Mouse (Mus musculus) cerebellum, adult 9-10 months (tissue): ENCODE data around the gene Glo1.
"Not testable (repeated sequence)": the region's sequence is repeated elsewhere in the genome, so short reads cannot be mapped to it uniquely, and the experiment has no call there.

Source experiments
- DNase-seq: peaks from one replicate; pipeline ENCODE4 v3.0.0; 2022

The Glo1 gene

GRCm38 (mm10) chr17:30626719-30627118 lies at the start of gene Glo1:
TSS of gene Glo1 (minus strand) at chr17:30626871.
- not testable (repeated sequence) for DNase-seq

- no peak for DNase-seq
Measured at GRCm38 (mm10) chr17:30675021-30675740, 48.5 kb upstream of the Glo1 start.

GRCm38 (mm10) chr17:30673023-30673422 lies 46.4 kb upstream of the Glo1 start:
- no peak for DNase-seq

- no peak for DNase-seq
Measured at GRCm38 (mm10) chr17:30672556-30672955, 45.9 kb upstream of the Glo1 start.

DNA sequence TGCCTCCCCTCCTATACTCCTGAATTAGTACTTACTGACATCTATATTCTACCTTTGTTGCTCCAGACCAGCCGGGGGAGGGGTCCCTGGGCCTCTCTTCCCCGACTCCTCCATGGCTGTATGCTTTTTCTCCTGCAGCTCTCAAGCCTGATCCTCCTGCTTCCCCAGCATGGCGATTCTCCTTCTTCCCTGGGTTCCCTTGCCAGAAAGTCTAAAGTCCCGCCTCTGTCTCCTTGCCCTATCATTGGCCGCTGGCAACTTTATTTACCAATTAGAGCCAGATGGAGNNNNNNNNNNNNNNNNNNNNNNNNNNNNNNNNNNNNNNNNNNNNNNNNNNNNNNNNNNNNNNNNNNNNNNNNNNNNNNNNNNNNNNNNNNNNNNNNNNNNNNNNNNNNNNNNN lies 38.2 kb upstream of the Glo1 start:
- no peak for DNase-seq

DNA sequence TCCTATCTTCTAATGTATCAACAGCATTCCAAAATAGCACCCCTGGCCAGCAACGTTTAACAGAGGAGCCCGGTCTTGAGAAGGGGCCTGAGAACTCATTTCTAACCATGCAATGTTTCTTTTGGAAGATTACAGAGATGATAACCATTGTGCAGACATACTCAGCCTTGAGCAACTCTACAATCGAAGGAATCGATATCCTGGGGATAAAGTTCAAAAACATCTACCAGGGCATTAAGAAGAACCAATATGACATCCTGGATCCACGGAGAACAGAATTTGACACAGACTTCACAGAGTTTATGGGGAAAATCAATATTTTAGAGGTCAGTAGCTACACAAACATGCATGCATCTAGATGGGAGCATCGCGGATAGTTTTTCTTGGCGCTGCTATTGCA lies 36.5 kb upstream of the Glo1 start:
- no peak for DNase-seq

GRCm38 (mm10) chr17:30662131-30662530 lies 35.5 kb upstream of the Glo1 start:
- DNase-seq = no peak

DNA sequence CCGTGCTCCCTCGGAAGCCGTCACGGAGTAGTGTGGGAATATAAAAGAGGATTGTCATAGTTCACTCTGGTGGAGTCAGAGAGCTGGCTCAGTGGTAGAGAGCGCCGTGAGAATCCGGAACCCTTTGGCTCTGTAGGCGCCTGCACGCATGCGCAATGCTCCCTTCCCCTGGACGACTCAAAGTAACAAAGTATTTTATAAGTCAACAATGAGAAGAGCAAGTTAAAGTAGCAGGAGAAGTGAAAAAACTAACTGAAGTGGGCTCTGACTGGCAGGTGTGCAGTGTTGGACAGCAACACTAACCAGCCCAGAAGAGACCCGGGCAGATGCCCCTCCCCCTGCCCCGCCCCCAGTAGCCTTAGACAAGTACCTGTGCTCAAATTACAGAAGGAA lies 31.5 kb upstream of the Glo1 start:
- DNase-seq = peak; percentile 31

DNA sequence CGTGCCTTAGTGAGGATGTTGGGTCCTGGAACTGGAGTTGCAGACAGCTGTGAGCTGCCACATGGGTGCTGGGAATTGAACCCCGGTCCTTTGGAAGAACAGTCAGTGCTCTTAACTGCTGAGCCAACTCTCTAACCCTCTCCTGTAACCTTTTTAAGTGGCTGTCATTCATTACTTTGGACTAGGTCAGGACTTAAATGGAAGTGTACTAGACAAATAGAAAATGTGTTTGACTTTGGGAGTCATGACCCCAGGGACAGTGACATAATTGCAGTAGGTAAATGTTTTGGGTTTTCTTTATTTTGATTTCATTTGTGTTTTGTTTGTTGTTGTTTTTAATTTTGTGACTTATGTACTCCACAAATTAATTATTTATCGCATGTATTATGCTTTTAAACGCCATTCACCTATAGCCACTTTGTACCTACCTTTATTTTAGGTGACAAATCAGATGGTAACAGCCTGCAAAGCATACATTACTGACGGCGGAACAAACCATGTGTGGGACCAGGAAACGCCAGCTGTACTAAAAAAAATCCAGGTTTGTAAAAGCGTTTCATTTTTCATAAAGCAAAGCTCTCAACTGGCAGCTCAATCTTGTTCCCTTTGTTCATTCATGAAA lies 31.0 kb upstream of the Glo1 start:
- no peak for DNase-seq

- DNase-seq = no peak
Measured at GRCm38 (mm10) chr17:30653010-30653409, 26.3 kb upstream of the Glo1 start.

DNA sequence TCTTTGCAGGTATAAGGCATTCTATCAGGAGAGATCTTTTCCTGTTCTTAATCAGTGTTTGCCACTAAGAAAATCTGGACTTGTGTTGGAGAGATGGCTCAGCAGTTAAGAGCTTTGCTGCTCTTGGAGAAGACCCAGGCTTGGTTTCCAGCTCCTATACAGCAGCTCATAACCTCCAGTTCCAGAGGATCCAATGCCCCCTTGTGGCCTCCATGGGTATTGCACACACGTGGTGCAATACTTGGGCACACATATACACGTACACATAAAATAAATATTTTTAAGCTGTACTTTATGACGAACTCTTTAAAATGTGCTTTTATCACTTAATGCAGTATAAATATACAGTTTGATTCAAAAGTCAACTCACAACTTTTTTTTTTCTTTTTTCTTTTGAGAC lies 22.1 kb upstream of the Glo1 start:
- no peak for DNase-seq

DNA sequence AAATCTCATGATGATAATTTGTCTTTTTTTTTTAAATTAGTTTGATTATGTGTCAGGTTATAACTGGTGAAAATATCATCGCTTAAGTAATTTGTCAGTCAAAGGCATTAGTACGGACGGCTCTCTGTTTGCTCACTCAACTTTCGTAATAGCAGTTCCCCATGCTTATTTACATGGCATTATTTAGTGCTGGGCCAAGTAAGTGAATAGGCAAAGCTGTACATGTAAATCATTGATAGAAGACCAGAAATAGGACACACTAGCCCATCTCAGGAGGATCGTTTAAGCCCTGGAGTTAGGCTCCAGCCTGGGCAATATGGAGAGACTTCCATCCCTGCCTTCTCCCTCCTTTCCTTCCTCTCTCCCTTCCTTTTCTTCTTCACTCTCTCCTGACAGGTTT lies 14.2 kb upstream of the Glo1 start:
- DNase-seq = no peak

- DNase-seq = no peak
Measured at GRCm38 (mm10) chr17:30638996-30639395, 12.3 kb upstream of the Glo1 start.

DNA sequence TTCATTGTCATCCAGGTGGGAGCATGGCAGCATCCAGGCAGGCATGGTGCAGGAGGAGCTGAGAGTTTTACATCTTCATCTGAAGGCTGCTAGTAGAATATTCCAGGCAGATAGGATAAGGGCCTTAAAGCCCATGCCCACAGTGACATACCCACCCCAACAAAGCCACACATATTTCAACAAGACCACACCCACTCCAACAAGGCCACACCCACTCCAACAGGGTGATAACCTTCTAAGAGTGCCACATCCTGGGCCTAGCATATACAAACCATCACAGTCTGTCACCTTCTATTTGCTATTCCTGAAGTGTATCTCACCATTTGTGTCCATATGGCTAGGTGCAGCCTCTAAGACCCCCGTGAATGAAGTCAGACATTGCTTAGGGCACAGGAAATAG lies 11.0 kb upstream of the Glo1 start:
- no peak for DNase-seq

GRCm38 (mm10) chr17:30635367-30635766 lies 8.7 kb upstream of the Glo1 start:
- DNase-seq = no peak

DNA sequence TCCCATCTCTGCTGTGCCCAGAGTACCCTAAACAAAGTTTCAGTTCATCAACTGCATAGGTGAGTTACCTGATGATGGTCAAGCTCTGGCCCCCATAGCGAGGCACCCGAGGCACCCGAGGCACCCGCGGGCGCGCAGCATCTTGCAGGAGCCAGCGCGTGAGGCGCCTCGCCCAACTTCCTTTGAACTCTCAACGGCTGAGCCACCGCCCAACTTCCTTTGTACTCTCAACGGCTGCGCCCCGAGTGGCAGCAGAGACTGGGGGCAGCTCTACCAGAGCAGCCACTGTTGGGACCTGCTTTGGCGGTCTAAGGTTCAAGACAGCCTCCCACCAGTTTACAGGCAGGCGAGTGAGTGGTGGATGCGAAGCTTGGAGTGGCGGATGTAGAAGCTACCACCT lies 2.5 kb downstream of the Glo1 start, which contains the start of gene Dnah8:
Gene Dnah8, plus strand, starts transcription at position 223 of the 400 bp plus-strand sequence.
- DNase-seq = not testable (repeated sequence)

DNA sequence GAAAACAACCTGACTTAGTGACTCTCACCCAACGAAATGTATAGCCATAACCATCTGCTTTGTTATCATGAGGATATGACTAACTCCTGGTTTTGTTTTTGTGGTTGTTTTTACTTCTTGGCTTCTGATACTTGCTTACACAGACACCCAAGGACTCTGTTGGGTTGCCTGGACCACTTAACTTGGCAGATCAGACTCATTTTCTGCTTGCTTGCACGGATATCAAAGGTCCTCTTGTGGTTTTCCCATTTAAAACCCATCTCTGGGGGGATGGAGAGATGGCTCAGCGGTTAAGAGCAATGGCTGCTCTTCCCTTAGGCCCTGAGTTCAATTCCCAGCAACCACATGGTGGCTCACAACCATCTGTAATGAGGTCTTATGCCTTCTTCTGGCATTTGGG lies 3.5 kb downstream of the Glo1 start:
- no peak for DNase-seq

DNA sequence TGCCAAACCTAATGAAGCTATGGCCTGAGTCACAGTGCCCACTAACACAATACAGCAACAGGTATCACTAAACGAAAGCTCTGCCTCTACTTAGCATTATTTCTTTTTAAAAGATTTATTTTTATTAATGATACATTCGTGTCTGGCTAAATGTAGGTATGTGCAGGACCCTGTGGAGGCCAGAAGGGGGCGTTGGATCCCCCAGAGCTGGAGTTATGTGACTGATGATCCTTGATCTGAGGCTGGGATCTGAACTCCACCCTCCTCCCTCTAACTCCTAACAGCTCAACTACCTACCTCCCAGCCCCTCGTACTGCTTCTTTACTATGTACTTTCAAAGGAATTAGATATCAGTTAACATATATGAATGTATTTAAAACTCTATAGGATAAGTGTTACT lies 5.2 kb downstream of the Glo1 start:
- no peak for DNase-seq

DNA sequence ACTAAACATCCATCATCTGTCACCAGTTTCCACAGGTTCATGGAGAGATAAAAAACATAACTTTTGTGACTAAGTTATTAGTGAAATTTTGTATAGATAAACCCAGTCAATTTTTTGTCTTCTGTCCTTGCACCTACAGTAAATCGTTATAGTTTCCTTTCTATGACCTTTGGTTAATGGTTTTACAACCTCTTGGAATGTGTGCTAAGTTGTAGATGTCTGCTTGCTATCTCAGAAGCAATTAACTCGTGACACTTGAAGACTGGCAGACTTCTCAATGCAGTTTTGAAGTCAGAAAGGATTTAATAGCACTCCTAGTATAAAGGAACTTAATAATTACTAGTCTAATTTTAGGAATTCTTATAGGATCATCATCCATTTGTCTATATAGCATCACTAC lies 6.1 kb downstream of the Glo1 start:
- no peak for DNase-seq

GRCm38 (mm10) chr17:30619153-30619552 lies 7.5 kb downstream of the Glo1 start:
- no peak for DNase-seq

DNA sequence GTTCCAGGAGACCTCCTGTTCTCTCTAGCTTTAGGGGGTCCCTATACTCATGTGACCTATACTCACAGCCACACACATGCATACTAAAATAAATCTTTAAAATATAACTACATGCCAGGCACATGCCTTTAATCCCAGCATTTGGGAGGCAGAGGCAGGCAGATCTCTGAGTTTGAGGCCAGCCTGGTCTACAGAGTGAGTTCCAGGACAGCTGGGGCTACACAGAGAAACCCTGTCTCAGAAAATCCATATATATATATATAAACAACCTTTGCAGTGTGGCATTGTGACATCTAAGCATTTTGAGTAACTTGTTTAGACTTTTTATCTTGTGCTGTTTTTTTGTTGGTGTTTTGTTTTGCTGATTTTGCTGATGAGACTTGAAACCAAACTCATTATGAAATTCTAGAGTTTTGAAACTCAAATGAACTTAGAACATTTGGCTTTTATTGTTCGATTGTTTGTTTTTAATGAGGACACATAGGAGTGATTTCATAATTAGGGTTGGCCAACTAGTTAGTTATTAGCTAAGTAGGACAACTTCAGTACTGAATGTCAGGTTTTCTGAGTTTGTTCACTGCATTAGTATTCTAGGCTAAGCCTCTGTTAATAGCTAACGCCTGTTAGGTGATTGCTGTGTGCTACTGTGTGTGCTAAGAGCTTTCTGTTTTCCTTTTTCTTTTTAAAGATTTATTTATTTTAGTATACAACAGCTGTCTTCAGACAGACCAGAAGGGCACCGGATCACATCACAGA lies 8.4 kb downstream of the Glo1 start:
- DNase-seq = no peak

GRCm38 (mm10) chr17:30616203-30616602 lies 10.5 kb downstream of the Glo1 start:
- no peak for DNase-seq

GRCm38 (mm10) chr17:30613350-30613749 lies 13.3 kb downstream of the Glo1 start:
- DNase-seq = no peak
